Mouse (Mus musculus): Measurements from ENCODE around the gene Hist1h2ap.
"Not testable (repeated sequence)": the region's sequence is repeated elsewhere in the genome, so short reads cannot be mapped to it uniquely, and the experiment has no call there.

- TF ChIP-seq CTCF, POLR2A (IDR thresholded peaks at IDR 0.05; ENCODE audit: extremely low read depth, insufficient read depth, low read length): not testable (repeated sequence)
Observed at GRCm38 (mm10) chr13:21833461-21833860, at the start of gene Hist1h2ap, which contains the start of gene Hist1h2br.

Measured in cortical plate, adult 2 months (tissue).